Mouse (Mus musculus) megakaryocyte, adult 5-6 weeks (primary cell): ENCODE data around the gene Gm10719. TPM values are rescaled to one million over a fixed set of nuclear protein-coding genes. Genes with fewer than 3 reads are reported as not detected.
"Not testable (repeated sequence)": the region's sequence is repeated elsewhere in the genome, so short reads cannot be mapped to it uniquely, and the experiment has no call there.

Source experiments
- ATAC-seq: 2 replicates; pipeline ENCODE4 v1.8.0; 2016; ENCODE audit warnings: mild to moderate bottlenecking, inconsistent platforms; ENCODE audit not compliant: poor library complexity, severe bottlenecking
- total RNA-seq, 2 experiments: library from RNA; stranded (forward) in 1 of 2; stranded (reverse) in 1 of 2; fragments of 153-499, 151-499 nt in 1 of 2; fragments of 221-1000, 200-1000 nt in 1 of 2; gene quantifications; 2 replicates each; pipeline versions ENCODE4 v1.2.3 to v1.2.4; 2015 to 2017

Gene Gm10719
- total RNA-seq, 2 experiments from 2014 or later, result 2.0 TPM; not detected in 1

DNA sequence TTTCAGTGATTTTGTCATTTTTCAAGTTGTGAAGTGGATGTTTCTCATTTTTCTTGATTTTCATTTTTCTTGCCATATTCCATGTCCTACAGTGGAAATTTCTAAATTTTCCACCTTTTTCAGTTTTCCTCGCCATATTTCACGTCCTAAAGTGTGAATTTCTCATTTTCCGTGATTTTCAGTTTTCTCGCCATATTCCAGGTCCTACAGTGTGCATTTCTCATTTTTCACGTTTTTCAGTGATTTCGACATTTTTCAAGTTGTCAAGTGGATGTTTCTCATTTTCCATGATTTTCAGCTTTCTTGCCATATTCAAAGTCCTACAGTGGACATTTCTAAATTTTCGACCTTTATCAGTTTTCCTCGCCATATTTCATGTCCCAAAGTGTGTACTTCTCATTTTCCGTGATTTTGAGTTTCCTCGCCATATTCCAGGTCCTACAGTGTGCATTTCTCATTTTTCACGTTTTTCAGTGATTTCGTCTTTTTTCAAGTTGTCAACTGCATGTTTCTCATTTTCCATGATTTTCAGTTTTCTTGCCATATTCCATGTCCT is 7.8 kb downstream of the Gm10719 start, which contains the start of gene Gm10717:
Gene Gm10717, plus strand, starts transcription at position 506 of the 556 bp plus-strand sequence.
- not testable (repeated sequence) for ATAC-seq

DNA sequence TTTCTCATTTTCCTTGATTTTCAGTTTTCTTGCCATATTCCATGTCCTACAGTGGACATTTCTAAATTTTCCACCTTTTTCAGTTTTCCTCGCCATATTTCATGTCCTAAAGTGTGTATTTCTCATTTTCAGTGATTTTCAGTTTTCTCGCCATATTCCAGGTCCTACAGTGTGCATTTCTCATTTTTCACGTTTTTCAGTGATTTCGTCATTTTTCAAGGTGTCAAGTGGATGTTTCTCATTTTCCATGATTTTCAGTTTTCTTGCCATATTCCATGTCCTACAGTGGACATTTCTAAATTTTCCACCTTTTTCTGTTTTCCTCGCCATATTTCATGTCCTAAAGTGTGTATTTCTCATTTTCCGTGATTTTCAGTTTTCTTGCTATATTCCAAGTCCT is 8.4 kb downstream of the Gm10719 start:
- ATAC-seq, result not testable (repeated sequence)

GRCm38 (mm10) chr9:3026136-3026535 is 8.9 kb downstream of the Gm10719 start:
- not testable (repeated sequence) for ATAC-seq

- ATAC-seq, result not testable (repeated sequence)
Measured at GRCm38 (mm10) chr9:3026741-3027140, 9.5 kb downstream of the Gm10719 start.

DNA sequence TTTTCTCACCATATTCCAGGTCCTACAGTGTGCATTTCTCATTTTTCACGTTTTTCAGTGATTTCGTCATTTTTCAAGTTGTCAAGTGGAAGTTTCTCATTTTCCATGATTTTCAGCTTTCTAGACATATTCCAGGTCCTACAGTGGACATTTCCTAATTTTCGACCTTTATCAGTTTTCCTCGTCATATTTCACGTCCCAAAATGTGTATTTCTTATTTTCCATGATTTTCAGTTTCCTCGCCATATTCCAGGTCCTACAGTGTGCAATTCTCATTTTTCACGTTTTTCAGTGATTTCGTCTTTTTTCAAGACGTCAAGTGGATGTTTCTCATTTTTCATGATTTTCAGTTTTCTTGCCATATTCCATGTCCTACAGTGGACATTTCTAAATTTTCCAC is 10.0 kb downstream of the Gm10719 start:
- not testable (repeated sequence) for ATAC-seq

- not testable (repeated sequence) for ATAC-seq
Measured at GRCm38 (mm10) chr9:3029276-3030000, 12.2 kb downstream of the Gm10719 start.

DNA sequence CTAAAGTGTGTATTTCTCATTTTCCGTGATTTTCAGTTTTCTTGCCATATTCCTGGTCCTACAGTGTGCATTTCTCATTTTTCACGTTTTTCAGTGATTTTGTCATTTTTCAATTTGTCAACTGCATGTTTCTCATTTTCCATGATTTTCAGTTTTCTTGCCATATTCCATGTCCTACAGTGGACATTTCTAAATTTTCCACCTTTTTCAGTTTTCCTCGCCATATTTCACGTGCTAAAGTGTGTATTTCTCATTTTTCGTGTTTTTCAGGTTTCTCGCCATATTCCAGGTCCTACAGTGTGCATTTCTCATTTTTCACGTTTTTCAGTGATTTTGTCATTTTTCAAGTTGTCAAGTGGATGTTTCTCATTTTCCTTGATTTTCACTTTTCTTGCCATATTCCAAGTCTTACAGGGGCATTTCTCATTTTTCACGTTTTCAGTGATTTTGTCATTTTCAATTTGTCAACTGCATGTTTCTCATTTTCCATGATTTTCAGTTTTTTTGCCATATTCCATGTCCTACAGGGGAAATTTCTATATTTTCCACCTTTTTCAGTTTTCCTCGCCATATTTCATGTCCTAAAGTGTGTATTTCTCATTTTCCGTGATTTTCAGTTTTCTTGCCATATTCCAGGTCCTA is 13.6 kb downstream of the Gm10719 start:
- not testable (repeated sequence) for ATAC-seq

DNA sequence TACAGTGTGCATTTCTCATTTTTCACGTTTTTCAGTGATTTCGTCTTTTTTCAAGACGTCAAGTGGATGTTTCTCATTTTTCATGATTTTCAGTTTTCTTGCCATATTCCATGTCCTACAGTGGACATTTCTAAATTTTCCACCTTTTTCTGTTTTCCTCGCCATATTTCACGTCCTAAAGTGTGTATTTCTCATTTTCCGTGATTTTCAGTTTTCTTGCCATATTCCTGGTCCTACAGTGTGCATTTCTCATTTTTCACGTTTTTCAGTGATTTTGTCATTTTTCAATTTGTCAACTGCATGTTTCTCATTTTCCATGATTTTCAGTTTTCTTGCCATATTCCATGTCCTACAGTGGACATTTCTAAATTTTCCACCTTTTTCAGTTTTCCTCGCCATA is 17.1 kb downstream of the Gm10719 start, which contains the start of gene Gm17535:
Gene Gm17535, plus strand, starts transcription at position 301 of the 400 bp plus-strand sequence.
- not testable (repeated sequence) for ATAC-seq

- ATAC-seq, result not testable (repeated sequence)
Measured at GRCm38 (mm10) chr9:3036577-3036976, 19.4 kb downstream of the Gm10719 start, which contains the start of gene Gm10715. Gene Gm10715, plus strand, starts transcription at chr9:3036877.

GRCm38 (mm10) chr9:3038161-3038560 is 21.0 kb downstream of the Gm10719 start:
- not testable (repeated sequence) for ATAC-seq

Other genes with a start within 250 kb of the Gm10719 start
- 0.36 TPM in 1 of 2 replicates, not detected in the other for gene Gm10722, start 16.5 kb upstream of the Gm10719 start, total RNA-seq (2015)
- not detected in 2 replicates for gene Gm10722, start 16.5 kb upstream of the Gm10719 start, total RNA-seq (2017)
- gene Gm11168, start 14.1 kb upstream of the Gm10719 start, total RNA-seq (2015), result 0.38 TPM in 1 of 2 replicates, not detected in the other
- not detected in 2 replicates for gene Gm11168, start 14.1 kb upstream of the Gm10719 start, total RNA-seq (2017)
- 0.60 TPM in 1 of 2 replicates, not detected in the other for gene Gm10721, start 4.3 kb upstream of the Gm10719 start, total RNA-seq (2015)
- not detected in 2 replicates for gene Gm10721, start 4.3 kb upstream of the Gm10719 start, total RNA-seq (2017)
- 1.4 TPM in 1 of 2 replicates, not detected in the other for gene Gm10720, start 1.8 kb upstream of the Gm10719 start, total RNA-seq (2015)
- gene Gm10720, start 1.8 kb upstream of the Gm10719 start, total RNA-seq (2017), result not detected in 2 replicates
- gene Gm10718, start 6.1 kb downstream of the Gm10719 start, total RNA-seq (2015), result 3.7 TPM in 1 of 2 replicates, not detected in the other
- gene Gm10718, start 6.1 kb downstream of the Gm10719 start, total RNA-seq (2017), result 1.1 TPM in 1 of 2 replicates, not detected in the other
- 0.27 TPM in 1 of 2 replicates, not detected in the other for gene Gm10717, start 8.0 kb downstream of the Gm10719 start, total RNA-seq (2015)
- 0.44 and 0.89 TPM in 2 replicates for gene Gm10717, start 8.0 kb downstream of the Gm10719 start, total RNA-seq (2017)
- not detected in 2 replicates for gene Gm17535, start 17.2 kb downstream of the Gm10719 start, total RNA-seq (2015)
- gene Gm17535, start 17.2 kb downstream of the Gm10719 start, total RNA-seq (2017), result not detected in 2 replicates
- gene Gm10715, start 19.5 kb downstream of the Gm10719 start, total RNA-seq (2015), result not detected in 2 replicates
- not detected in 2 replicates for gene Gm10715, start 19.5 kb downstream of the Gm10719 start, total RNA-seq (2017)